Mouse (Mus musculus) small intestine, adult 2 months (tissue): Measurements from ENCODE around the gene Kcnab2.

Experiments
- CTCF ChIP-seq: fragments of 200-500 bp; IDR thresholded peaks from 2 replicates; pipeline ENCODE4 v1.5.1; 2012; ENCODE audit warnings: low read depth, mild to moderate bottlenecking, control low read depth, inconsistent platforms, low read length, moderate library complexity, mixed read lengths; ENCODE audit not compliant: insufficient replicate concordance, insufficient read length; ENCODE audit errors: extremely low read depth
- POLR2A ChIP-seq: fragments of 200-500 bp; IDR thresholded peaks from 2 replicates; pipeline ENCODE4 v1.6.1; 2012; ENCODE audit warnings: low read depth, mild to moderate bottlenecking, control low read depth, inconsistent platforms, low read length, moderate library complexity

- no peak for TF ChIP-seq POLR2A
- no peak for TF ChIP-seq CTCF
Measured at GRCm38 (mm10) chr4:152406531-152406930, 71.1 kb downstream of the Kcnab2 start.
